Mouse (Mus musculus): ENCODE measurements around the gene Islr.

The Islr gene

DNA sequence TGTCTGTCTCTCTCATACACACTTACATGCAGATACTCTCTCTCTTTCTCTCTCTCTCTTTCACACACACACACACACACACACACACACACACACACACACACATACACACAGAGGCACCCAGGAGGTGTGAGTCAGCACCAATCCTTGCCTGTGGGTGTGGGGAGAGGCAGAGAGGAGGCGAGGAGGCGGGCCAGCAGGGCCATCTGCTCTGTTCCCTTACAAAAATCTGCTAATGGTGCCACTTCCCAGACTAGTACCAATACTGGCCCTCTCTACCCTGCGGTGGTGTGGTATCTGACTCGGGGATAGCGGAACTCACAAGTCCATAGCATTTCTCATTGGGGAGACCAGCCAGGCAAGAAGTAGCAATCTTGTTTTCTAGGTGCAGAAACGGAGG, 92.7 kb downstream of the Islr start:
- DNase-seq (ENCODE audit: low spot score): no peak

DNA sequence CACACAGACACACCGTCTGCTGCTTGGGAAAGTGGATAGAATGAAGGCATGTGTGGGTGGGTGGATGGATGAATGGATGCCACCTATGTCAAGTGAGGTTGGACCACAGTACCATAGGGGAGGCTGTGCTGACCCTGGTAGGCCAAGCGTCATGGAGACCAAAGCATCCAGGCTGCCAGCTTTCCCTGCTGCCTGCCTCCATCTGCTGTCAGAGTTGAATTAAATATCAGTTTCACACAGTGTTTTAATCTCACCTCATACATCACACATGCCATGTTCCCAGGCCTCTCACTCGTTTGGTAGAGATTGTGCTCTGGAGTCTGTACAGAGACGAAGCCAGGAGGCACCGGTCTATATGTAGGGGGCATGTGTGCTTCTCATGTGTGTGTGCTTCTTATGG, 93.3 kb downstream of the Islr start:
- DNase-seq (ENCODE audit: low spot score): no peak

DNA sequence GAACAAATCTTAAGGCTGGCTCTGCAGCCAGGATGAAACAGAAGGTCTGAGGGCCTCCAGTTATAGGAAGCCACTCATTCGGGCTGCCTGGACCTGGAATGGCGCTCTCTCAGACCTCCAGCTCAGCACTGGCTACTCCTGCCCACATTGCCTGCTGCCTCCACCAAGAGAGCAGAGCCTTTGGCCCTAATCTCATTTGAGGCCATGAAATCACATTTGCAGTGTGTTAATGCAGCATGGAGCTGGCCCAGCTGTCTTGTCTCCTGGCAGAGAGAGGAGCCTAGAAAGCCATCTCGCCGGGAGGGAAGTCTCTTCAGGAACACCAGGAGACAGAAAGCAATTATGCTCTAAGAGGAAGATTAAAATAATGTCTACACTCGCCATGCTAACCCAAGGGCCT, 96.6 kb downstream of the Islr start:
- DNase-seq (ENCODE audit: low spot score): no peak
